Mouse (Mus musculus): Measurements from ENCODE around the gene Ppfia3. TPM values are rescaled to one million over a fixed set of nuclear protein-coding genes. Genes with fewer than 3 reads are reported as not detected.

Ppfia3 gene
- total and polyA plus RNA-seq, 2 experiments from 2014 or later: 0.68 to 1.8 TPM

GRCm38 (mm10) chr7:45316536-45316935 lies 50.3 kb downstream of the Ppfia3 start:
- no peak overlapping the region for H3K9ac ChIP-seq (replicated peaks; ENCODE audit: low read depth, low read length)
- no peaks in the 10 kb centered on the region for H3K9me3 ChIP-seq (replicated peaks; ENCODE audit: control insufficient read depth, low read length)
- WGBS: 94% methylated on average over 14 of the region's 14 CpGs
- DNase-seq (ENCODE audit: low spot score): no peak
- no peaks in the 10 kb centered on the region for H3K27me3 ChIP-seq (ENCODE audit: control insufficient read depth, insufficient read depth, low read length)
- no peak for ATAC-seq (ENCODE audit: insufficient read depth, low read depth)
- no peak overlapping the region for H3K4me3 ChIP-seq (ENCODE audit: low read depth, low read length)
- peaks cover 39% of the 10 kb centered on the region for H3K36me3 ChIP-seq (replicated peaks; ENCODE audit: control insufficient read depth, insufficient read depth, low read length)
- no peak overlapping the region for H3K4me2 ChIP-seq (ENCODE audit: low read depth, low read length)
- TF ChIP-seq EP300 (IDR thresholded peaks at IDR 0.05; ENCODE audit: low read depth) (no peak), CTCF (IDR thresholded peaks at IDR 0.05; ENCODE audit: low read depth) (no peak)
- H3K4me1 ChIP-seq (ENCODE audit: control insufficient read depth, insufficient read depth): 0 out of 2 replicates have a peak, but pooled peaks cover 4% of the 10 kb centered on the region
- no peak overlapping the region for H3K27ac ChIP-seq (ENCODE audit: low read depth)

GRCm38 (mm10) chr7:45315182-45315701 lies 51.6 kb downstream of the Ppfia3 start:
- H3K27ac ChIP-seq (ENCODE audit: low read depth): no peak overlapping the region
- H3K36me3 ChIP-seq (replicated peaks; ENCODE audit: control insufficient read depth, insufficient read depth, low read length): peaks cover 43% of the 10 kb centered on the region
- no peak overlapping the region for H3K9ac ChIP-seq (replicated peaks; ENCODE audit: low read depth, low read length)

GRCm38 (mm10) chr7:45313495-45313894 lies 53.3 kb downstream of the Ppfia3 start:
- Histone ChIP-seq H3K4me3 (ENCODE audit: low read depth, low read length) (no peak overlapping the region), H3K27me3 (ENCODE audit: control insufficient read depth, insufficient read depth, low read length) (no peaks in the 10 kb centered on the region), H3K36me3 (replicated peaks; ENCODE audit: control insufficient read depth, insufficient read depth, low read length) (peaks cover 38% of the 10 kb centered on the region), H3K4me1 (ENCODE audit: control insufficient read depth, insufficient read depth) (0 out of 2 replicates have a peak, but pooled peaks cover 4% of the 10 kb centered on the region), H3K27ac (ENCODE audit: low read depth) (no peak overlapping the region), H3K9me3 (replicated peaks; ENCODE audit: control insufficient read depth, low read length) (no peaks in the 10 kb centered on the region), H3K4me2 (ENCODE audit: low read depth, low read length) (no peak overlapping the region), H3K9ac (replicated peaks; ENCODE audit: low read depth, low read length) (no peak overlapping the region)
- ATAC-seq (ENCODE audit: insufficient read depth, low read depth) (no peak), DNase-seq (ENCODE audit: low spot score) (no peak)
- WGBS: 39% methylated on average over 9 of the region's 9 CpGs
- TF ChIP-seq CTCF (IDR thresholded peaks at IDR 0.05; ENCODE audit: low read depth): no peak
- TF ChIP-seq EP300 (IDR thresholded peaks at IDR 0.05; ENCODE audit: low read depth): no peak

More at GRCm38 (mm10) chr7:45315182-45315701, 51.6 kb downstream of the Ppfia3 start:
- DNase-seq (ENCODE audit: low spot score) (no peak), ATAC-seq (ENCODE audit: insufficient read depth, low read depth) (no peak)
- TF ChIP-seq EP300 (IDR thresholded peaks at IDR 0.05; ENCODE audit: low read depth) (no peak), CTCF (IDR thresholded peaks at IDR 0.05; ENCODE audit: low read depth) (no peak)
- Histone ChIP-seq H3K4me1 (ENCODE audit: control insufficient read depth, insufficient read depth) (0 out of 2 replicates have a peak, but pooled peaks cover 4% of the 10 kb centered on the region), H3K4me3 (ENCODE audit: low read depth, low read length) (no peak overlapping the region), H3K27me3 (ENCODE audit: control insufficient read depth, insufficient read depth, low read length) (no peaks in the 10 kb centered on the region), H3K9me3 (replicated peaks; ENCODE audit: control insufficient read depth, low read length) (no peaks in the 10 kb centered on the region), H3K4me2 (ENCODE audit: low read depth, low read length) (no peak overlapping the region)
- 84% methylated on average over 10 of the region's 10 CpGs for WGBS

- WGBS: 34% methylated on average over 10 of the region's 10 CpGs
- Histone ChIP-seq H3K9me3 (replicated peaks; ENCODE audit: control insufficient read depth, low read length) (no peaks in the 10 kb centered on the region), H3K36me3 (replicated peaks; ENCODE audit: control insufficient read depth, insufficient read depth, low read length) (peaks cover 38% of the 10 kb centered on the region), H3K27ac (ENCODE audit: low read depth) (no peak overlapping the region), H3K4me1 (ENCODE audit: control insufficient read depth, insufficient read depth) (0 out of 2 replicates have a peak, but pooled peaks cover 4% of the 10 kb centered on the region), H3K9ac (replicated peaks; ENCODE audit: low read depth, low read length) (no peak overlapping the region), H3K4me2 (ENCODE audit: low read depth, low read length) (no peak overlapping the region), H3K27me3 (ENCODE audit: control insufficient read depth, insufficient read depth, low read length) (no peaks in the 10 kb centered on the region), H3K4me3 (ENCODE audit: low read depth, low read length) (no peak overlapping the region)
- DNase-seq (ENCODE audit: low spot score) (no peak), ATAC-seq (ENCODE audit: insufficient read depth, low read depth) (no peak)
- TF ChIP-seq EP300 (IDR thresholded peaks at IDR 0.05; ENCODE audit: low read depth) (no peak), CTCF (IDR thresholded peaks at IDR 0.05; ENCODE audit: low read depth) (no peak)
Measured at GRCm38 (mm10) chr7:45312686-45313453, 53.9 kb downstream of the Ppfia3 start.

GRCm38 (mm10) chr7:45312023-45312422 lies 54.8 kb downstream of the Ppfia3 start:
- Histone ChIP-seq H3K4me3 (ENCODE audit: low read depth, low read length) (no peak overlapping the region), H3K27ac (ENCODE audit: low read depth) (no peak overlapping the region), H3K27me3 (ENCODE audit: control insufficient read depth, insufficient read depth, low read length) (no peaks in the 10 kb centered on the region), H3K9ac (replicated peaks; ENCODE audit: low read depth, low read length) (no peak overlapping the region), H3K4me2 (ENCODE audit: low read depth, low read length) (no peak overlapping the region), H3K4me1 (ENCODE audit: control insufficient read depth, insufficient read depth) (0 out of 2 replicates have a peak, but pooled peaks cover 4% of the 10 kb centered on the region), H3K9me3 (replicated peaks; ENCODE audit: control insufficient read depth, low read length) (no peaks in the 10 kb centered on the region), H3K36me3 (replicated peaks; ENCODE audit: control insufficient read depth, insufficient read depth, low read length) (peaks cover 40% of the 10 kb centered on the region)
- TF ChIP-seq EP300 (IDR thresholded peaks at IDR 0.05; ENCODE audit: low read depth): no peak
- TF ChIP-seq CTCF (IDR thresholded peaks at IDR 0.05; ENCODE audit: low read depth): no peak
- ATAC-seq (ENCODE audit: insufficient read depth, low read depth) (peak; percentile 51; the same call in 1 of the 2 replicates), DNase-seq (ENCODE audit: low spot score) (no peak)
- WGBS: 46% methylated on average over 8 of the region's 8 CpGs

Data from heart, postnatal 0 days (tissue).